Mouse (Mus musculus): ENCODE measurements around the gene Ubap1l.

- TF ChIP-seq CTCF (IDR thresholded peaks at IDR 0.05; ENCODE audit: low read depth): no peak
- TF ChIP-seq EP300 (IDR thresholded peaks at IDR 0.05; ENCODE audit: low read depth): no peak
These were observed 10.9 kb downstream of the Ubap1l start for GRCm38 (mm10) chr9:65371756-65372155.
